Mouse (Mus musculus): ENCODE results near the gene Myh4. TPM values are rescaled to one million over a fixed set of nuclear protein-coding genes. Genes with fewer than 3 reads are reported as not detected.

Gene Myh4
- 0.05 TPM in 2 replicates for polyA plus RNA-seq (2021; fragmentation: Nextera tagmentation)
- long read RNA-seq, experiment 1, partial matches to known transcripts = 2 of 2 reads
- long read RNA-seq, experiment 1, other reads (novel, unspliced or antisense) = 0 of 2 reads
- long read RNA-seq, experiment 2, partial matches to known transcripts = 1 of 1 reads
- long read RNA-seq, experiment 2, other reads (novel, unspliced or antisense) = 0 of 1 reads

GRCm38 (mm10) chr11:67237481-67238079, at the start of gene Myh4:
Gene Myh4 (plus strand): TSS chr11:67238029.

GRCm38 (mm10) chr11:67199752-67200151, 38.1 kb upstream of the Myh4 start, which contains the start of gene Myh1:
Gene Myh1 (plus strand): TSS chr11:67200052.

GRCm38 (mm10) chr11:67276601-67277174, 38.9 kb downstream of the Myh4 start, which contains the start of gene Myh8:
Gene Myh8 (plus strand): TSS chr11:67277124.

Other genes starting within 250 kb of the Myh4 start
- gene Tmem220, start 212.9 kb upstream of the Myh4 start, polyA plus RNA-seq (2021; fragmentation: Nextera tagmentation) = 1.9 and 3.3 TPM in 2 replicates
- gene Adprm, start 185.4 kb upstream of the Myh4 start, polyA plus RNA-seq (2021; fragmentation: Nextera tagmentation) = 24.3 and 25.0 TPM in 2 replicates
- 2.5 and 4.2 TPM in 2 replicates for gene Sco1, start 185.4 kb upstream of the Myh4 start, polyA plus RNA-seq (2021; fragmentation: Nextera tagmentation)
- gene Myh3, start 159.7 kb upstream of the Myh4 start, polyA plus RNA-seq (2021; fragmentation: Nextera tagmentation) = 0.45 and 0.60 TPM in 2 replicates
- 0.04 and 0.06 TPM in 2 replicates for gene Myh2, start 67.0 kb upstream of the Myh4 start, polyA plus RNA-seq (2021; fragmentation: Nextera tagmentation)
- 0.08 and 0.09 TPM in 2 replicates for gene Myh1, start 38.0 kb upstream of the Myh4 start, polyA plus RNA-seq (2021; fragmentation: Nextera tagmentation)
- gene Myh8, start 39.1 kb downstream of the Myh4 start, polyA plus RNA-seq (2021; fragmentation: Nextera tagmentation) = 0.16 and 0.26 TPM in 2 replicates
- gene Myh13, start 83.6 kb downstream of the Myh4 start, polyA plus RNA-seq (2021; fragmentation: Nextera tagmentation) = 0.04 and 0.08 TPM in 2 replicates
- 136 and 241 TPM in 2 replicates for gene Gas7, start 217.4 kb downstream of the Myh4 start, polyA plus RNA-seq (2021; fragmentation: Nextera tagmentation)

All from layer of hippocampus, adult 6 months (tissue).